Mouse (Mus musculus) urinary bladder, postnatal 36 days (tissue): ENCODE results near the gene Plekha6.

Experiments used
- DNase-seq, 2 experiments: peaks; one replicate each; pipeline ENCODE4 v3.0.0; 2022; ENCODE audit warnings: low spot score in 2 of 2, mixed read lengths in 1 of 2

Gene Plekha6

DNA sequence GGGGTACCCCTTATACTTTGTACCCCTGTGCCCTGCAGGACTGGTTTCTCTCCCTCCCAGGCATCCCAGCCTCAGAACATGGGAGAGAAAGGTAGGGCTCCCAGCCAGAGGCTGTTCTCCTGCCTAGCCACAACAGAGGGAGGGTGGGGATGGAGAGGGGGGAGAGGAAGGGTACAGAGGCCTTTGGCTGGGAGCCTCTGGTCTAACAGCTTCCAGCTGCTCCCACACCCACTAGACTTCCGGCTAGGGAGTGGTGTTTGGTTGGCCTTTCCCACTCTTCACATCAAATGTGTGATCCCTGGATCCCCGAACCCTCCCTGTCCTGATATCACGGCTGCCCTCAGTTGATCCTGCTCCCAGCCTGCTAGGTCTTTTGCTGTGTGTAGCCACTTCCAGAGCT lies 76.9 kb downstream of the Plekha6 start:
- peak in 1 of 2 experiments; percentile 60 for DNase-seq

DNA sequence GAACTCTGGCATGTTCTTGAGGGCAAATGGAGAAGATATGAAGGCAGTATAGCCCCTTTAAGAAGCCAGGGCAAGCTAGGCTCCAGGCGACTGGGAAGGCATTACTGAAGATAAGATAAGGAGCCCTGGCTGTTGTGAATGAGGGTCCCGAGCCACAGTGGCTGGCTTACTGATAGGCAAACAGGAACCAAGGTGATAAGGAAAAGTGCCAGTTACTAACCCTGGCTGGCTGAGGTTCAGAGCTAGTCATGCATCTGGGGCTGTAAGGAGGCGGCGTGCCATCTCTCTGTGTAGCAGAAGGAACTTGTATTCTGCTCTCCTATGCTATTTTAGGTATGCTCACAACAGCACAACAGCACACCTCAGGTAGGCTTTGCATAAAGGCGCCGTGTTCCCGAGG lies 80.7 kb downstream of the Plekha6 start:
- DNase-seq: no peak

GRCm38 (mm10) chr1:133245690-133246619 lies 81.9 kb downstream of the Plekha6 start:
- DNase-seq: no peak

- DNase-seq: no peak
Observed at GRCm38 (mm10) chr1:133247189-133247588, 83.2 kb downstream of the Plekha6 start.

- DNase-seq: no peak
Observed at GRCm38 (mm10) chr1:133250761-133251160, 86.8 kb downstream of the Plekha6 start.

GRCm38 (mm10) chr1:133251625-133252034 lies 87.6 kb downstream of the Plekha6 start:
- DNase-seq: no peak

GRCm38 (mm10) chr1:133252251-133252650 lies 88.2 kb downstream of the Plekha6 start:
- no peak for DNase-seq

GRCm38 (mm10) chr1:133252801-133253531 lies 89.0 kb downstream of the Plekha6 start:
- no peak for DNase-seq

GRCm38 (mm10) chr1:133253532-133253866 lies 89.5 kb downstream of the Plekha6 start:
- no peak for DNase-seq

- no peak for DNase-seq
Observed at GRCm38 (mm10) chr1:133254226-133254625, 90.2 kb downstream of the Plekha6 start.

DNA sequence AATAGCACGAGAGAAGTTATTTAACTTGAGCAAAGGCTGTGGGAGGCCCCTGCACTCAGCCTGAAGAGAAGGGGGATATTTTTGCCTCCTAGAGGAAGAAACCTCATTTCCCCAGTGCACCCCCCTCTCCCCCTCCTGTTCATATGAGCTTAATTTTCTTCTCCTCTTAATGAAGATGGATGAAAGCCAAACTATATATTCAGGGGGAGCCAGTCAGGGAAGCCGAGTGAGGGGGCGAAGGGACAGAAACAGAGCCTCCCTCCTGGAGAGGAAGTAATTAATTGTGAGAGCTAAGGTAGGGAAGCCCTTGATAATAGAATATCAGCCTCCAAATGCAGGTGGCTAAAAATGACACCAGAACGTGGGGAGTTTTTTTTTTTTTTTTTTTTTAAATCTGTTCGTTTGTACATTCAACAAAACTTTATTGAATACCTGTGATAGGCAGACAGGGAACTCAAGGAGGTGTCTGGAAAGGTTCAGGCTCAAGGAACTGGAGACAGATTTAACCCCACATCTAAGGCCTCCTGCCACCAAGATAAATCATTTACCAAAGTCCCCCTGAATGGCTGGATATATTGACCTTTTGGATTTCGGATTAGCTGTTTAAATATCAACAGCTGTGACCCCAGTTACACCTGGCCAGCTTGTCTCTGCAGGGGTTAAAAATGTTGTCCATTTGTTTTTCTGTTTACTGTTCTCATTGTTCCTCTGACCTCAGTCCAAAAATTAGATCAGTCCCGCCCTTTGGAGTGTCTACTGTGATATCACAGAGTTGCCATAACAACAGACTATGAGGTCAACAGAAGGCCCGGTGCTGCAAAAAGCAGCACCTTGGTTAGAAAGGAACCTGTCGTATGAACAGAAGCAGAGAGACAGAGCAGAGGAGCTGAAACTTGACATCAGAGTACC lies 91.1 kb downstream of the Plekha6 start:
- DNase-seq: no peak

DNA sequence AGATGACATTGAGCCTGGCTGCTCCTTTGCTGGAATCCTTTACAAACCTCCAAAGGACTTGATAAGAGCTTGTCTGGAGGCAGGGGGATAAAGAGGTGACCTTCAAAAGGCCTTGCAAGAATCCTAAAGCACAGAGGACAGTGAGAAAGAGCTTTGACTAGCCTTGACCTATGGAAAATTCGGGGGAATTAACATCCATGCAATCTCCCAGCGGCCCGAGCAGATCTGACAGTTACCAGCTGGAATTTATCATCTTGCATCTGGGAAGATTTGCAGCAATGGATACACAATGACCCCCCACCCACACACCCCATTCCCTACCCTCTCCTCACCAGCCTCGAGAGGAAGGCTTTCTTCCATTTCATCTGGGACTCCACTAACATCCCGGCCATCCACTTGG lies 91.8 kb downstream of the Plekha6 start:
- no peak for DNase-seq

DNA sequence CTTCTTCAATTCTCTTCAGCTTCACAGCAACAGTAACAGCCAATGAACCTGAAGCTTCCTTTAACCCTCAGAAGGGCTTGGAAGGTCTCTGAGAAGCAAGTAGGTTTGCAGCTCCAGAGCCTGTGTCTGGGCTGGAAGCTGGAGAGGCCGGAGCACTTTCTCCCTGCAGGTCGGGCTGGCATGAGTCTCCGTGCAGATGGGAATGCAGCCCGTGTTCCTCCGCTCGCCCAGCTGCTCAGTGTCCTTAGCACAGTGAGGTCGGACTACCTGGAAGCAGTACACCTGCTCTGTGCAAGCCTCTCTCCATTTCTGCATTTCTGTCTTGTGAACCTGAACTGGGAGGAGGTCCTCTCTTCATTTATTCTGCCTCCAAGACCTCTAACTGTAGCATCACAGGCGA lies 92.3 kb downstream of the Plekha6 start:
- DNase-seq: no peak

DNA sequence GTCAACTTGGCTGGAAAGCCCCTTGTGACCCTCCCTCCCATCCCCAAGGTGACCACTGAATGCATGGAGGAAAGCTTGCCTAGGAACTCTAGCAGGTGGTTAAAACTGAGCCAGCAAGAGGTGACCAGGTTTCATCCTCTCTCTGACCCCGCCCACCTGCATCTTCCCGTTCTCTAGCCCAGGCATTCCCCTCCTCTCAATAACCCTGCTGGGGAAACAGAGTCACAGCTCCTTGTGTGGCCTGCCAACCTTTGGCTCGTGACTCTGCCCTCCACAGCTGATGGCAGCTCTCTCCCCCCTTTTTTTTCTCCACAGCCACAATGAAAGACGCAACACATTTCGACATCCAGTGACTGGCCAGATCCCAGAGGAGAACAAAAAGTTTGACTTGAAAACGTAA lies 94.7 kb downstream of the Plekha6 start:
- no peak for DNase-seq

DNA sequence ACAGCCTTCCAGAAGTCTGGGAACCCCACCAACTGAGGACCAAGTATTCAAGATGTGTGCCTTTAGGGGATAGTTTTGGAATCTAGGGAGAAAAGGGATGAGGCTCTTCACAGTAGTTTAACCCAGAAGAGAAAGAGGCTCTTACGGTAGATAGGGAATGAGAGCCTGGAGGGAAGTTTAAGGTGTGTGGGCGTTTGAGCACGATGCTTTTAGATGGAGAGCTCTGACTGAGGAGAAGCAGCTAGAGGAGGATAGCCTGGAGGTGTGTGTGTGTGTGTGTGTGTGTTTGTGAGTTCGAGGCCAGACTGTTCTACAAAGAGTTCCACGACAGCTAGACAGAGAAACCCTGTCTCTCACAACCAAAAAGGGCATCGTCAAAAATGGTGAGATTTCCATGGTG lies 98.6 kb downstream of the Plekha6 start:
- DNase-seq: no peak

GRCm38 (mm10) chr1:133263134-133263533 lies 99.1 kb downstream of the Plekha6 start:
- no peak for DNase-seq

GRCm38 (mm10) chr1:133264367-133264766 lies 100.4 kb downstream of the Plekha6 start:
- DNase-seq: no peak

GRCm38 (mm10) chr1:133265114-133265766 lies 101.2 kb downstream of the Plekha6 start:
- peak; percentile 60 to 65 for DNase-seq

GRCm38 (mm10) chr1:133267094-133267493 lies 103.1 kb downstream of the Plekha6 start:
- no peak for DNase-seq

- no peak for DNase-seq
Observed at GRCm38 (mm10) chr1:133267813-133268492, 103.9 kb downstream of the Plekha6 start.

DNA sequence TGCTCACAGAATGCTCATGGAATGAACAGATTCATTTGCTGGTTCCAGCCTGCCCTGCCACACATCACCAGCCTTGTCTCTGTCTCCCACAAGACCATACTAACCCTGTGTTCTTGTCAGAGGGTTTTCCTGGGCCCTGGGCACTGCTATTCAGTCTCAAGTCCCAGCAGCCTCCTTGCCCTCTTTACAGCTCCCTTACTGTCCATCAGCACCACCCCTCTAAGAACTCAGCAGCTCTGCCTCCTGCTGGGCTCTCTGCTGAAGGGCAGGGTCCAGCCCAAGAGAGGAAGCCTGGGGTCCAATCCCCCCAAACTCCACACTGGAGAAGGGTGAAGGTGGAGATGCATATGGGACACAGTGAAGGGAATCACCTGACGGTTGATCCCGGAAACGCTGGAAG lies 104.5 kb downstream of the Plekha6 start:
- DNase-seq: no peak
